Mouse (Mus musculus): ENCODE data around the gene Gnat2. TPM values are rescaled to one million over a fixed set of nuclear protein-coding genes. Genes with fewer than 3 reads are reported as not detected.

The Gnat2 gene
- polyA plus RNA-seq, 1 experiment: 0.90 TPM

DNA sequence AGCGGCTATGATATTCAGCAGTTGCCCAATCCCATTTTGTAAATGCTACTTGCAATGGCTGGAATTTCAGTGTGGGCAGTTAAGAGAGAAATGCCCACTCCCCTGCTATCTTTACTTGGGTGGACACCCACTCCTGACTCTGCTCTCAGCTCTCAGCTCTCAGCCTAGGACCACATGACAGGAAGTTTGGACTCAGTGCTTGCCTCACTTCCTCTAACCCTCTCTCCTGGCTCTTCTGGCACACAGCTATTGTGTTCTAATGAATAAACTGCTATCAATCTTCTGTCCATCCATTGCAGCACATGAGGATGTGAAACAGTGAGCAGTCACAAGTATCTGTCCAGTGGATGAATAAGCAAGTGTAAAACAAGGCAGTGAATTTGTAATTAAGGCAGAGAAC, 39.9 kb downstream of the Gnat2 start:
- Histone ChIP-seq H3K36me3 (ENCODE audit: control insufficient read depth, insufficient read depth) (no peaks in the 10 kb centered on the region), H3K4me3 (no peak overlapping the region), H3ac (ENCODE audit: control insufficient read depth, insufficient read length) (no peak overlapping the region), H3K4me2 (ENCODE audit: low read depth) (no peak overlapping the region), H3K27me3 (ENCODE audit: control insufficient read depth, insufficient read depth, insufficient read length) (no peaks in the 10 kb centered on the region), H3K79me2 (ENCODE audit: control insufficient read depth, insufficient read depth) (peaks cover 99% of the 10 kb centered on the region)
- TF ChIP-seq TCF12 (IDR thresholded peaks at IDR 0.05; ENCODE audit: insufficient read depth, poor library complexity, severe bottlenecking) (no peak), POLR2A (IDR thresholded peaks at IDR 0.05; ENCODE audit: insufficient read length, low read depth) (no peak), REST (IDR thresholded peaks at IDR 0.05; ENCODE audit: insufficient read depth, insufficient read length) (no peak), CEBPB (IDR thresholded peaks at IDR 0.05; ENCODE audit: insufficient read depth, poor library complexity, severe bottlenecking) (no peak), USF1 (IDR thresholded peaks at IDR 0.05; ENCODE audit: low read depth) (no peak), MAX (IDR thresholded peaks at IDR 0.05; ENCODE audit: low read depth) (no peak), E2F4 (IDR thresholded peaks at IDR 0.05; ENCODE audit: insufficient read depth) (no peak), POLR2AphosphoS2 (IDR thresholded peaks at IDR 0.05; ENCODE audit: insufficient read length, low read depth) (no peak), TCF3 (IDR thresholded peaks at IDR 0.05; ENCODE audit: insufficient read length, low read depth) (no peak), SRF (IDR thresholded peaks at IDR 0.05; ENCODE audit: control insufficient read depth, insufficient read length, low read depth) (no peak), MYOD1 (IDR thresholded peaks at IDR 0.05; ENCODE audit: control insufficient read depth in 1 of 3, insufficient read length in 2 of 3, low read depth in 2 of 3) (no peak), MYOG (IDR thresholded peaks at IDR 0.05; ENCODE audit: control insufficient read depth in 1 of 3, insufficient read depth in 1 of 3, insufficient read length in 2 of 3, low read depth in 2 of 3) (no peak)

DNA sequence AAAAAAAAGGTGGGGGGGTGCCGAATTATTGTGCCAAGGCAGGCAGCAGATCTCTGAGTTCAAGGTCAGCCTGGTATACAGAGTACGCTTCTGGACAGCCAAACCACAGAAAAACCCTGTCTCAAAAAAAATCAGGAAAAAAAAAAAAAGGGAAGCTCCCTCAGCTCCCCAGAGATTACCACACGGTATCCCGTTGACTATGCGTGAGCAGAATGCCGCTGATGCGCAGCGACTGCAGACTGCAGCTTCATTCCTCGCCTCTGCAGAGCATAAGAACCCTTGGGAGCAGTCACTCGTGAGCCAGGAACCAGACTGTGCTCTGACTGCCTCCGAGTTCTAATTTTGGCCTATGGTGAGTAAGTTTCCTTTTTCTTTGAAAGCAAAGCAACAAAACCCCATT, 42.1 kb downstream of the Gnat2 start:
- Histone ChIP-seq H3ac (ENCODE audit: control insufficient read depth, insufficient read length) (no peak overlapping the region), H3K4me3 (no peak overlapping the region), H3K27me3 (ENCODE audit: control insufficient read depth, insufficient read depth, insufficient read length) (no peaks in the 10 kb centered on the region), H3K79me2 (ENCODE audit: control insufficient read depth, insufficient read depth) (peaks cover 100% of the 10 kb centered on the region), H3K36me3 (ENCODE audit: control insufficient read depth, insufficient read depth) (peaks cover under 1% of the 10 kb centered on the region), H3K4me2 (ENCODE audit: low read depth) (no peak overlapping the region)
- TF ChIP-seq MAX (IDR thresholded peaks at IDR 0.05; ENCODE audit: low read depth) (no peak), POLR2A (IDR thresholded peaks at IDR 0.05; ENCODE audit: insufficient read length, low read depth) (no peak), TCF12 (IDR thresholded peaks at IDR 0.05; ENCODE audit: insufficient read depth, poor library complexity, severe bottlenecking) (no peak), SRF (IDR thresholded peaks at IDR 0.05; ENCODE audit: control insufficient read depth, insufficient read length, low read depth) (no peak), TCF3 (IDR thresholded peaks at IDR 0.05; ENCODE audit: insufficient read length, low read depth) (no peak), REST (IDR thresholded peaks at IDR 0.05; ENCODE audit: insufficient read depth, insufficient read length) (no peak), MYOG (IDR thresholded peaks at IDR 0.05; ENCODE audit: control insufficient read depth in 1 of 3, insufficient read depth in 1 of 3, insufficient read length in 2 of 3, low read depth in 2 of 3) (no peak), POLR2AphosphoS2 (IDR thresholded peaks at IDR 0.05; ENCODE audit: insufficient read length, low read depth) (no peak), E2F4 (IDR thresholded peaks at IDR 0.05; ENCODE audit: insufficient read depth) (no peak), USF1 (IDR thresholded peaks at IDR 0.05; ENCODE audit: low read depth) (no peak), CEBPB (IDR thresholded peaks at IDR 0.05; ENCODE audit: insufficient read depth, poor library complexity, severe bottlenecking) (no peak), MYOD1 (IDR thresholded peaks at IDR 0.05; ENCODE audit: control insufficient read depth in 1 of 3, insufficient read length in 2 of 3, low read depth in 2 of 3) (no peak)

DNA sequence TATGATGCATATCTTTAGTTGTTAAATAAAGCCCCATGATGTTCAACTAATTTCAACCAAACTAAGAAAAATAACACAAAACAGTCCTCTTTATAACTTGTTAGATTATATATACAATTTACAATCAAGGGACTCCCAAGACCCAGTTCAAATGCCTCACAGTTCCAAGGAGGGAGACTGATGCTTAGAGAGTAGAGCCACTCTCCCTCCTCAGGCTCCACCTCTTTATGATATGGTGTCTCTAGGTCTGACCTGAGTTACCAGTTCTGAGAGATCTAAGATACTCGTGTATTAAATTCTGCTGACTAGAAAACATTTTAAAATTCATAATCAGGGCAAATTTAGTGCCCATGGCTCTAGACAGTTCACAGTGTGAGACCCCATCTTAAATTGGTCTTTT, 46.5 kb downstream of the Gnat2 start:
- Histone ChIP-seq H3K27me3 (ENCODE audit: control insufficient read depth, insufficient read depth, insufficient read length) (no peaks in the 10 kb centered on the region), H3K36me3 (ENCODE audit: control insufficient read depth, insufficient read depth) (peaks cover 14% of the 10 kb centered on the region)
- TF ChIP-seq USF1 (IDR thresholded peaks at IDR 0.05; ENCODE audit: low read depth): no peak
- TF ChIP-seq POLR2AphosphoS2 (IDR thresholded peaks at IDR 0.05; ENCODE audit: insufficient read length, low read depth): no peak
- TF ChIP-seq E2F4 (IDR thresholded peaks at IDR 0.05; ENCODE audit: insufficient read depth): no peak
- TF ChIP-seq MYOG (IDR thresholded peaks at IDR 0.05; ENCODE audit: control insufficient read depth in 1 of 3, insufficient read depth in 1 of 3, insufficient read length in 2 of 3, low read depth in 2 of 3): no peak
- no peak for TF ChIP-seq CEBPB (IDR thresholded peaks at IDR 0.05; ENCODE audit: insufficient read depth, poor library complexity, severe bottlenecking)
- no peak for TF ChIP-seq REST (IDR thresholded peaks at IDR 0.05; ENCODE audit: insufficient read depth, insufficient read length)
- no peak for TF ChIP-seq SRF (IDR thresholded peaks at IDR 0.05; ENCODE audit: control insufficient read depth, insufficient read length, low read depth)
- no peak for TF ChIP-seq MAX (IDR thresholded peaks at IDR 0.05; ENCODE audit: low read depth)
- no peak for TF ChIP-seq MYOD1 (IDR thresholded peaks at IDR 0.05; ENCODE audit: control insufficient read depth in 1 of 3, insufficient read length in 2 of 3, low read depth in 2 of 3)
- no peak for TF ChIP-seq TCF12 (IDR thresholded peaks at IDR 0.05; ENCODE audit: insufficient read depth, poor library complexity, severe bottlenecking)
- no peak for TF ChIP-seq TCF3 (IDR thresholded peaks at IDR 0.05; ENCODE audit: insufficient read length, low read depth)
- no peak for TF ChIP-seq POLR2A (IDR thresholded peaks at IDR 0.05; ENCODE audit: insufficient read length, low read depth)

GRCm38 (mm10) chr3:108140786-108141185, 48.2 kb downstream of the Gnat2 start:
- Histone ChIP-seq H3K79me2 (ENCODE audit: control insufficient read depth, insufficient read depth) (peaks cover 99% of the 10 kb centered on the region), H3K4me3 (no peak overlapping the region), H3K36me3 (ENCODE audit: control insufficient read depth, insufficient read depth) (peaks cover 14% of the 10 kb centered on the region), H3K27me3 (ENCODE audit: control insufficient read depth, insufficient read depth, insufficient read length) (no peaks in the 10 kb centered on the region), H3K4me2 (ENCODE audit: low read depth) (no peak overlapping the region), H3ac (ENCODE audit: control insufficient read depth, insufficient read length) (no peak overlapping the region)
- TF ChIP-seq MYOG (IDR thresholded peaks at IDR 0.05; ENCODE audit: control insufficient read depth in 1 of 3, insufficient read depth in 1 of 3, insufficient read length in 2 of 3, low read depth in 2 of 3) (no peak), MAX (IDR thresholded peaks at IDR 0.05; ENCODE audit: low read depth) (no peak), USF1 (IDR thresholded peaks at IDR 0.05; ENCODE audit: low read depth) (no peak), SRF (IDR thresholded peaks at IDR 0.05; ENCODE audit: control insufficient read depth, insufficient read length, low read depth) (no peak), TCF3 (IDR thresholded peaks at IDR 0.05; ENCODE audit: insufficient read length, low read depth) (no peak), MYOD1 (IDR thresholded peaks at IDR 0.05; ENCODE audit: control insufficient read depth in 1 of 3, insufficient read length in 2 of 3, low read depth in 2 of 3) (no peak), CEBPB (IDR thresholded peaks at IDR 0.05; ENCODE audit: insufficient read depth, poor library complexity, severe bottlenecking) (no peak), E2F4 (IDR thresholded peaks at IDR 0.05; ENCODE audit: insufficient read depth) (no peak), REST (IDR thresholded peaks at IDR 0.05; ENCODE audit: insufficient read depth, insufficient read length) (no peak), POLR2A (IDR thresholded peaks at IDR 0.05; ENCODE audit: insufficient read length, low read depth) (no peak), POLR2AphosphoS2 (IDR thresholded peaks at IDR 0.05; ENCODE audit: insufficient read length, low read depth) (no peak), TCF12 (IDR thresholded peaks at IDR 0.05; ENCODE audit: insufficient read depth, poor library complexity, severe bottlenecking) (no peak)

More for the DNA sequence above, 46.5 kb downstream of the Gnat2 start:
- no peak overlapping the region for H3K4me2 ChIP-seq (ENCODE audit: low read depth)
- H3K4me3 ChIP-seq: no peak overlapping the region
- H3K79me2 ChIP-seq (ENCODE audit: control insufficient read depth, insufficient read depth): peaks cover 100% of the 10 kb centered on the region
- no peak overlapping the region for H3ac ChIP-seq (ENCODE audit: control insufficient read depth, insufficient read length)

Data from myocyte (in vitro differentiated cells).